Mouse (Mus musculus) lung, postnatal 0 days (tissue): Measurements from ENCODE around the gene Fggy. TPM values are rescaled to one million over a fixed set of nuclear protein-coding genes. Genes with fewer than 3 reads are reported as not detected.

ENCODE experiments used
- ATAC-seq: fragments of 200-750 bp; cut with Nextera tagmentation; 2 replicates; pipeline ENCODE4 v1.8.0; 2017; ENCODE audit warnings: moderate library complexity
- DNase-seq: peaks from one replicate; pipeline ENCODE4 v3.0.0-alpha.2; 2016; ENCODE audit warnings: low spot score
- H3K27ac ChIP-seq: fragments of 300-500 bp; sonication (generic); 2 replicates; pipeline ENCODE4 v1.5.1; 2014; ENCODE audit warnings: antibody characterized with exemption, mild to moderate bottlenecking, low read length, mixed read lengths
- H3K27me3 ChIP-seq: fragments of 300-500 bp; sonication (generic); replicated peaks from 2 replicates; pipeline ENCODE4 v1.6.1; 2014; ENCODE audit warnings: low read length, mixed read lengths; ENCODE audit not compliant: insufficient read depth
- H3K36me3 ChIP-seq: fragments of 300-500 bp; sonication (generic); 2 replicates; pipeline ENCODE4 v1.6.1; 2014; ENCODE audit warnings: low read length, mixed read lengths; ENCODE audit not compliant: insufficient read depth
- H3K4me1 ChIP-seq: fragments of 300-500 bp; sonication (generic); 2 replicates; pipeline ENCODE4 v1.6.1; 2014; ENCODE audit warnings: antibody characterized with exemption, low read depth, low read length, mixed read lengths; ENCODE audit not compliant: insufficient read depth
- H3K4me2 ChIP-seq: fragments of 300-500 bp; sonication (generic); replicated peaks from 2 replicates; pipeline ENCODE4 v1.6.1; 2014; ENCODE audit warnings: low read depth, mild to moderate bottlenecking, low read length, moderate library complexity, mixed read lengths
- H3K4me3 ChIP-seq: fragments of 300-500 bp; sonication (generic); 2 replicates; pipeline ENCODE4 v1.5.1; 2014; ENCODE audit warnings: low read depth, low read length
- H3K9ac ChIP-seq: fragments of 300-500 bp; sonication (generic); replicated peaks from 2 replicates; pipeline ENCODE4 v1.6.1; 2014; ENCODE audit warnings: low read depth, mild to moderate bottlenecking
- H3K9me3 ChIP-seq: fragments of 300-500 bp; sonication (generic); 2 replicates; pipeline ENCODE4 v1.6.1; 2016; ENCODE audit warnings: low read length, mixed read lengths
- CTCF ChIP-seq: IDR thresholded peaks from 2 replicates; pipeline ENCODE4 v1.5.1; 2016; ENCODE audit warnings: antibody characterized with exemption, mild to moderate bottlenecking
- EP300 ChIP-seq: IDR thresholded peaks from 2 replicates; pipeline ENCODE4 v1.6.1; 2016; ENCODE audit warnings: antibody characterized with exemption, mild to moderate bottlenecking, control low read depth
- WGBS: fragments of 180-500 bp; shearing (Covaris S2); extraction: QIAGEN DNeasy Blood & Tissue Kit; methylation state at CpG from one replicate; pipeline ENCODE4 v1.1.7; 2014; 5-methylcytosine and 5-hydroxymethylcytosine counted together
- polyA plus RNA-seq: library from polyadenylated mRNA; unstranded; fragments of >200 nt; fragmentation: Nextera tagmentation; extraction: Ambion mirVana; gene quantifications from 2 replicates; pipeline ENCODE4 v1.2.1, GENCODE M21; 2015

Fggy gene
- polyA plus RNA-seq, 1 experiment from 2014 or later = 6.2 TPM

GRCm38 (mm10) chr4:95676390-95676789, 119.1 kb downstream of the Fggy start:
- TF ChIP-seq EP300 = no peak
- no peak for TF ChIP-seq CTCF
- 91% methylated on average over 2 of the region's 2 CpGs for WGBS
- H3K27me3 ChIP-seq = no peaks in the 10 kb centered on the region

GRCm38 (mm10) chr4:95680756-95681449, 123.6 kb downstream of the Fggy start:
- Histone ChIP-seq H3K36me3 (no peaks in the 10 kb centered on the region), H3K27ac (no peak overlapping the region), H3K4me1 (no peaks in the 10 kb centered on the region), H3K27me3 (no peaks in the 10 kb centered on the region), H3K9ac (no peak overlapping the region), H3K4me2 (no peak overlapping the region), H3K9me3 (no peaks in the 10 kb centered on the region), H3K4me3 (no peak overlapping the region)
- TF ChIP-seq EP300 (no peak), CTCF (no peak)
- DNase-seq (no peak), ATAC-seq (no peak)
- WGBS = 71% methylated on average over 5 of the region's 5 CpGs

More at GRCm38 (mm10) chr4:95676390-95676789, 119.1 kb downstream of the Fggy start:
- Histone ChIP-seq H3K9me3 (no peaks in the 10 kb centered on the region), H3K4me2 (no peak overlapping the region), H3K4me3 (no peak overlapping the region), H3K4me1 (no peaks in the 10 kb centered on the region), H3K27ac (no peak overlapping the region), H3K36me3 (no peaks in the 10 kb centered on the region), H3K9ac (no peak overlapping the region)
- DNase-seq = no peak
- ATAC-seq = no peak

GRCm38 (mm10) chr4:95684522-95685080, 127.3 kb downstream of the Fggy start:
- H3K9me3 ChIP-seq = no peaks in the 10 kb centered on the region

GRCm38 (mm10) chr4:95686775-95687174, 129.5 kb downstream of the Fggy start:
- DNase-seq (no peak), ATAC-seq (no peak)
- H3K4me1 ChIP-seq = no peaks in the 10 kb centered on the region
- 48% methylated on average over 2 of the region's 2 CpGs for WGBS
- H3K27me3 ChIP-seq = no peaks in the 10 kb centered on the region
- no peaks in the 10 kb centered on the region for H3K36me3 ChIP-seq
- no peak overlapping the region for H3K9ac ChIP-seq
- H3K9me3 ChIP-seq = no peaks in the 10 kb centered on the region
- no peak for TF ChIP-seq EP300
- no peak overlapping the region for H3K4me3 ChIP-seq
- no peak overlapping the region for H3K27ac ChIP-seq
- H3K4me2 ChIP-seq = no peak overlapping the region

More at GRCm38 (mm10) chr4:95684522-95685080, 127.3 kb downstream of the Fggy start:
- WGBS = 53% methylated on average over 4 of the region's 4 CpGs
- Histone ChIP-seq H3K27ac (no peak overlapping the region), H3K27me3 (no peaks in the 10 kb centered on the region), H3K4me3 (no peak overlapping the region), H3K4me2 (no peak overlapping the region), H3K36me3 (no peaks in the 10 kb centered on the region), H3K9ac (no peak overlapping the region), H3K4me1 (no peaks in the 10 kb centered on the region)
- no peak for TF ChIP-seq EP300
- TF ChIP-seq CTCF = no peak
- DNase-seq (no peak), ATAC-seq (no peak)

GRCm38 (mm10) chr4:95687350-95687749, 130.0 kb downstream of the Fggy start:
- H3K9me3 ChIP-seq = no peaks in the 10 kb centered on the region
- H3K4me3 ChIP-seq = no peak overlapping the region
- no peak overlapping the region for H3K27ac ChIP-seq
- H3K27me3 ChIP-seq = no peaks in the 10 kb centered on the region
- no peaks in the 10 kb centered on the region for H3K4me1 ChIP-seq
- no peak overlapping the region for H3K9ac ChIP-seq
- H3K4me2 ChIP-seq = no peak overlapping the region
- ATAC-seq (no peak), DNase-seq (no peak)
- WGBS = 70% methylated on average over 5 of the region's 5 CpGs
- TF ChIP-seq EP300 (no peak), CTCF (no peak)
- H3K36me3 ChIP-seq = no peaks in the 10 kb centered on the region

GRCm38 (mm10) chr4:95688159-95688558, 130.9 kb downstream of the Fggy start:
- whole genome bisulfite sequencing = 87% methylated on average over 4 of the region's 4 CpGs
- H3K4me2 ChIP-seq = no peak overlapping the region
- ATAC-seq = no peak
- H3K9ac ChIP-seq = no peak overlapping the region
- no peaks in the 10 kb centered on the region for H3K9me3 ChIP-seq
- no peak for TF ChIP-seq EP300
- no peak for TF ChIP-seq CTCF
- no peaks in the 10 kb centered on the region for H3K4me1 ChIP-seq
- H3K36me3 ChIP-seq = no peaks in the 10 kb centered on the region
- DNase-seq = no peak
- no peaks in the 10 kb centered on the region for H3K27me3 ChIP-seq
- no peak overlapping the region for H3K4me3 ChIP-seq
- H3K27ac ChIP-seq = no peak overlapping the region
